Mouse (Mus musculus) olfactory bulb, adult 2 months (tissue): ENCODE data around the gene H2-Q1.

ENCODE experiments used
- CTCF ChIP-seq: fragments of 200-500 bp; IDR thresholded peaks from 2 replicates; pipeline ENCODE4 v1.5.1; 2012; ENCODE audit warnings: low read depth, mild to moderate bottlenecking, low read length, moderate library complexity; ENCODE audit not compliant: insufficient read depth
- POLR2A ChIP-seq: fragments of 200-500 bp; IDR thresholded peaks from 2 replicates; pipeline ENCODE4 v1.6.1; 2012; ENCODE audit warnings: mild to moderate bottlenecking, low read depth, low read length, moderate library complexity; ENCODE audit not compliant: insufficient read depth

DNA sequence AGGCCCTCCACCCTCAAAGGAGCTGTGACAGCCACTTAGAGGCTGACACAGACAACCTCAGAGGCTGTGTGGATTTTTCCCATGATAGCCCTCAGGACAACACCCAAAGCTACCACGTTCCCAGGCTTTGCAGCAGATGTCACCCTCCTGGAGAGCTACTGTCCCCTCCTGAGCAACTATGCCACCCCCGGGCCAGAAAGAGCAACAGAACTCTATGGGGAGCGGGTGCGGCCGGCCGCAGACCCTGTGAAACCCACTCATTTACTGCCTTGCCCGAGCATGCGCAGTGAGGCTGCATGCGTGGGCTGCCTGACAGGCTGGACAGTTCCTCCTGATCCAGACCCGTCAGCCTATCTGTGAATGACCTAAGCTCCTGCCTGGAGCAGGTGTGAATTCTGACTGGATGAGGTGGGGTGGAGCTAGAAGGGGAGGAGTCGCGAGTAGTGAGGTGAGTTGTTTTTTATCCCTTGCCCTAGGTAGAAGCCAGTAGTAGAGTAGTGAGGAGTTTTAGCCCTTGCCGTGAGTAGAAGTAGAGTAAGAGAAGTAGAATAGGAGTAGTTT, 43.8 kb upstream of the H2-Q1 start:
- TF ChIP-seq CTCF (no peak), POLR2A (no peak)
